Mouse (Mus musculus) hindlimb bud, embryonic 11.5 days (tissue): Measurements from ENCODE around the gene Cbr4.

Experiments used
- DNase-seq: peaks from one replicate; pipeline ENCODE4 v3.0.0-alpha.2; 2012; ENCODE audit warnings: low read depth, low spot score; ENCODE audit errors: extremely low spot score

Gene Cbr4

GRCm38 (mm10) chr8:61487597-61488156 lies at the start of gene Cbr4:
TSS of gene Cbr4 (plus strand) at chr8:61487734.
- DNase-seq = peak; percentile 97

GRCm38 (mm10) chr8:61442988-61443387 lies 44.5 kb upstream of the Cbr4 start:
- no peak for DNase-seq

- no peak for DNase-seq
These were observed 43.2 kb upstream of the Cbr4 start for GRCm38 (mm10) chr8:61444358-61444757.

- DNase-seq = no peak
These were observed 41.2 kb upstream of the Cbr4 start for GRCm38 (mm10) chr8:61446329-61446728.

- DNase-seq = no peak
These were observed 39.4 kb upstream of the Cbr4 start for GRCm38 (mm10) chr8:61448100-61448499.

- DNase-seq = no peak
These were observed 38.7 kb upstream of the Cbr4 start for GRCm38 (mm10) chr8:61448881-61449280.

- no peak for DNase-seq
These were observed 36.5 kb upstream of the Cbr4 start for GRCm38 (mm10) chr8:61450916-61451575.

GRCm38 (mm10) chr8:61451721-61452337 lies 35.7 kb upstream of the Cbr4 start:
- DNase-seq = no peak

- no peak for DNase-seq
These were observed 27.8 kb upstream of the Cbr4 start for GRCm38 (mm10) chr8:61459763-61460162.

- DNase-seq = no peak
These were observed 25.3 kb upstream of the Cbr4 start for GRCm38 (mm10) chr8:61462221-61462620.

GRCm38 (mm10) chr8:61464393-61464792 lies 23.1 kb upstream of the Cbr4 start:
- no peak for DNase-seq

GRCm38 (mm10) chr8:61466696-61467552 lies 20.6 kb upstream of the Cbr4 start:
- DNase-seq = no peak

GRCm38 (mm10) chr8:61467553-61467815 lies 20.1 kb upstream of the Cbr4 start:
- DNase-seq = no peak

GRCm38 (mm10) chr8:61470213-61470612 lies 17.3 kb upstream of the Cbr4 start:
- DNase-seq = no peak

GRCm38 (mm10) chr8:61475251-61475673 lies 12.3 kb upstream of the Cbr4 start:
- no peak for DNase-seq

GRCm38 (mm10) chr8:61476160-61476559 lies 11.4 kb upstream of the Cbr4 start:
- DNase-seq = no peak

GRCm38 (mm10) chr8:61478150-61478549 lies 9.4 kb upstream of the Cbr4 start:
- no peak for DNase-seq

GRCm38 (mm10) chr8:61478793-61479192 lies 8.7 kb upstream of the Cbr4 start:
- DNase-seq = no peak

GRCm38 (mm10) chr8:61479506-61480214 lies 7.9 kb upstream of the Cbr4 start:
- DNase-seq = no peak

- no peak for DNase-seq
These were observed 7.1 kb upstream of the Cbr4 start for GRCm38 (mm10) chr8:61480260-61480967.
